Mouse (Mus musculus) MN1 (cell line): ENCODE measurements around the gene Igdcc4.
A peak's percentile ranks its signal among the peaks of the same experiment; 100 is the strongest.
"Not testable (repeated sequence)": the region's sequence is repeated elsewhere in the genome, so short reads cannot be mapped to it uniquely, and the experiment has no call there.

Experiments used
- DNase-seq: peaks from one replicate; pipeline ENCODE4 v3.0.0-alpha.2; 2016; ENCODE audit warnings: low spot score

Gene Igdcc4

DNA sequence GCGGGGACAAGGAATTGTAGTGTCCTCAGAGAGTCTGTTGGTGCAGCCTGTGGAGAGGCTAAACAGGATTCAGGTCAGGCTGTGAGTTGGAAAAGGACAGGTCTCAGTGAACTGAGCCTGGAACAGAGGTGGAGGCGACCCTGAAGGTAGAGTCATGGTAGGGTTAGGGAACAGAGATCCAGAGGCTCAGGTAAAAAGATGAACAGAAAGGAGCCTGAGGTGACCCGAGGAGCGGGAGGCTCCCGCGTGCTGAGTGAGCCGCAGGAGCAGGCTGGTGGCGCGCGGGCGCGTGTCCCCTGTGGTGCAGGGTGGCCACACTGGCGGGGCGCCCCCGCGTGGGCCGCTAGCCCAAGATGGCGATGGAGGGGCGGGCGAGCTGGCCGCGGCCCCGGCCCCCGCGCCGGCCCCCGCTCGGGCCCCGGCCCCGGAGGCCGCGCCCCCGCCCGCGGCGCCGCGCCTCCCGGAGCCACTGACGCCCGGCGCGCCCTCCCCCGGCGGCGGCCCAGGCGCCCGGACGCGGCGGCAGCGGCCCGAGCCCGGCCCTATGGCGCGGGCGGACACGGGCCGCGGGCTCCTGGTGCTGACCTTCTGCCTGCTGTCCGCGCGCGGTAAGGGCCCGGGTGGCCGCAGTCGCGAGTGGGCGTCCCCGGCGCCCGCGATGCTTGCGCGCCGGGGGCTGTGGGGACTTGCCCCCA lies at the start of gene Igdcc4:
Gene Igdcc4 (plus strand): TSS at position 496 of the 695 bp plus-strand sequence.
- DNase-seq = peak; percentile 60

- DNase-seq = no peak
Measured at GRCm38 (mm10) chr9:65064251-65064650, 37.0 kb upstream of the Igdcc4 start.

GRCm38 (mm10) chr9:65070587-65070986 lies 30.7 kb upstream of the Igdcc4 start:
- DNase-seq = no peak

DNA sequence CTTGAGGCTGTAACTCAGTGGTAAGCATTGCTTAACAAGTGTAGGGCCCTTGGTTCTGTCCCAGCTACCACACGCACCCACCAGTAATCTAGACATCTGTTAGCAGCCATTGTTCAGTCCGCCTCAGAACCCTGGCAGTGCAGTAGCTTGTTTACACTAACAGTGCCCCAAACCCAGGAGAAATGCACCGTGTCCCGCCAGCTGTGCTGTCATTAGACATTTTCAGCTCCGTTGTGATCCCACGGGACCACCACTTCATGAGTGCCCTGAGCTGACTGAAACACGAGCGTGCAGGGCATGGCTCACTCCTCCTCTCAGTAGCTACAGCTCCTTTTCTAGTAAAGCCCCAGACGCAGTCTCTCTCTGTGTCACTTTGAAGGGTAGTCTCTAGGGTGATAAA lies 27.7 kb upstream of the Igdcc4 start:
- DNase-seq = no peak

DNA sequence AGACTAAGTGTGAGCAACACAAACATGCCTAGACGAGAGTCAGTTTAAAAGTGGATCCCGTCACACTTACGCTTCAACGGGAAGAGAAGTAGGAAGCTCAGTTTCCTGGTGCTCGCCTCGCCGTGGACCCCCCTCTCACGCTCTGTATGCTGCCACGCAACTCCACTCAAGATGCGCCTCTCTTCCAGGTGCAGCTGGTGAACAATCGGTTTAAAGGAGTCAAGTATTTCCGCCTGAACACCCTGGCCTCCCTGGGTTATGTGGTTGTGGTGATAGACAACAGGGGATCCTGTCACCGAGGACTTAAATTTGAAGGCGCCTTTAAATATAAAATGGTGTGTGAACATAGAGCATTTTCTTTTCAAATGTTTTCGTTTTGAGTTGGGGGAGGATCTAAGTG lies 27.0 kb upstream of the Igdcc4 start:
- DNase-seq = no peak

GRCm38 (mm10) chr9:65074855-65075493 lies 26.3 kb upstream of the Igdcc4 start:
- no peak for DNase-seq

GRCm38 (mm10) chr9:65077536-65077935 lies 23.8 kb upstream of the Igdcc4 start:
- DNase-seq = no peak

DNA sequence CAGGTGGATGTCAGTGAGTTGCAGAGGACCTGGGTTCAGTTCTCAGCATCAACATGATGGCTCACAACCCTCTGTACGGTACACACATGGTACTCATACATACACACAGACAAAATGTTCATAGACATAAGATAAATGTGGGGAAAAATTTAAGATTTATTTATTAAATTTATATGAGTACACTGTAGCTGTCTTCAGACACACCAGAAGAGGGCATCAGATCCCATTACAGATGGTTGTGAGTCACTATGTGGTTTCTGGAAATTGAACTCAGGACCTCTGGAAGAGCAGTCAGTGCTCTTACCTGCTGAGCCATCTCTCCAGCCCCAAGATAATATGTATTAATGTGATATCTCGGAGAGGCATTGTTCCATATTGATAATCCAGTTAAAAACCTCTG lies 21.1 kb upstream of the Igdcc4 start:
- not testable (repeated sequence) for DNase-seq

GRCm38 (mm10) chr9:65083075-65083765 lies 18.1 kb upstream of the Igdcc4 start:
- no peak for DNase-seq

DNA sequence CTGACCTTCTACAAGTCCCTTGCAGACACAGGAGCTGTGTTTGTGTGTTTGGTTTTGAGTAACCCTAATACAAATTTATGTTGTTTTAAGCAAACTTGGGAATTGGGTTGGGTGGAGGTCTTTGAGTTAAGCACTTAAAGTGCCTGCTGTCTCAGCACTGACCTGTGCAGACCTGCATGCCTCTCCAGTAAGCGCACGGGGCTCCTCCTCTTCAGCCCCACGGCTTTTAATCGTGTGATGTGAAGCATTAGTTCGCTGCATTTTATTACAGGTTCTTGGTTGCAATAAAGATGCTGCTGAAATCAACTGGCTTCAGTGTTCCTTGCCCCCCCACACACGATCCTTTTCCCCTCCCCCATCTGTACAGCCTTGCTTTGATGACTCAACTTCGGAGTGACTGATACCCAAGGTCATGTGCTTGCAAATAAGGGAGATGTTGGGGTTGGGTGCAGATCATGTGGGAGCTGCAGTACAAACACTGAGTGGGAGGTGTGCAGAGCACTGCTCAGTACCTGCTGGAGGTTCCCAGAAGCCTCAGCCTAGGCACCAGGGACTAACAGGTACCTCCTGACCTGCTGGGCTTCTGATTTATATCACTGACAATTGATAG lies 17.0 kb upstream of the Igdcc4 start:
- no peak for DNase-seq

DNA sequence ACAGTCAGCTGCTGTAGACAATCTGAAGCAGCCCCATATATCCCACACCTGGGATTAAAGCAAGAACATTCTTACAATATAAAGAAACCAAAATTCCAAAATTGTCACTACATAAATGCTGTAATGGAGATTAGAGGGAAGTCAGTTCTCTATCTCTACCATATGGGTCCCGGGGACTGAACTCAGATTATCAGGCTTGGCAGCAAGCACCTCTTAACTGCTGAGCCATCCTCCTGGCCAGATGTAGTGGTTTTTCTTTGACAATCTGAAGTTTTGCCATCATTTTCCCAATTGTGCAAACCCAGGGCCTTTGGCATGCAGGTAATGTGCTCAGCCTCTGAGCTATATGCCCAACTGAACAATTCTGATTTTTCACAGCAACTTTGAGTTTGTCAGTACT lies 16.0 kb upstream of the Igdcc4 start:
- no peak for DNase-seq

DNA sequence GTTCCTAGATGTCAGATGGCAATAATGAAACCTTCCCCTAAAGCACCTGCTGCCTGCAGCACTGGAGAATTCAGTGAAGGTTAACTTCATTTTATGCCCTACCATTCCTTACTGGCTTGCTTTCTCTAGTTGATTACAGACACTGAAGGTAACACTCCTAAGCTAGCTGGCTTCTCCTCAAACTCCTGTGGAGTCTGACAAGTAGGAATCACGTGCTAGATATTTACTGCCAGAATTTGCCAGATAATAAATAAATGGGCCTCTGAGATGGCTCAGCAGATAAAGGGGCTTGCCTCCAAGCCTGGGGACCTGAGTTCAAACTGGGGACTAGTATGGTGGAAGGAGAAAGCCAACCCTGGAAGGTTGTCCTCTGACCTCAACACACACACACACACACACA lies 14.5 kb upstream of the Igdcc4 start:
- no peak for DNase-seq

- DNase-seq = peak; percentile 33
Measured at GRCm38 (mm10) chr9:65087490-65087889, 13.8 kb upstream of the Igdcc4 start.

- peak; percentile 68 for DNase-seq
Measured at GRCm38 (mm10) chr9:65094237-65094636, 7.0 kb upstream of the Igdcc4 start.

- DNase-seq = peak; percentile 34
Measured at GRCm38 (mm10) chr9:65101686-65102376, 545 bp downstream of the Igdcc4 start.

DNA sequence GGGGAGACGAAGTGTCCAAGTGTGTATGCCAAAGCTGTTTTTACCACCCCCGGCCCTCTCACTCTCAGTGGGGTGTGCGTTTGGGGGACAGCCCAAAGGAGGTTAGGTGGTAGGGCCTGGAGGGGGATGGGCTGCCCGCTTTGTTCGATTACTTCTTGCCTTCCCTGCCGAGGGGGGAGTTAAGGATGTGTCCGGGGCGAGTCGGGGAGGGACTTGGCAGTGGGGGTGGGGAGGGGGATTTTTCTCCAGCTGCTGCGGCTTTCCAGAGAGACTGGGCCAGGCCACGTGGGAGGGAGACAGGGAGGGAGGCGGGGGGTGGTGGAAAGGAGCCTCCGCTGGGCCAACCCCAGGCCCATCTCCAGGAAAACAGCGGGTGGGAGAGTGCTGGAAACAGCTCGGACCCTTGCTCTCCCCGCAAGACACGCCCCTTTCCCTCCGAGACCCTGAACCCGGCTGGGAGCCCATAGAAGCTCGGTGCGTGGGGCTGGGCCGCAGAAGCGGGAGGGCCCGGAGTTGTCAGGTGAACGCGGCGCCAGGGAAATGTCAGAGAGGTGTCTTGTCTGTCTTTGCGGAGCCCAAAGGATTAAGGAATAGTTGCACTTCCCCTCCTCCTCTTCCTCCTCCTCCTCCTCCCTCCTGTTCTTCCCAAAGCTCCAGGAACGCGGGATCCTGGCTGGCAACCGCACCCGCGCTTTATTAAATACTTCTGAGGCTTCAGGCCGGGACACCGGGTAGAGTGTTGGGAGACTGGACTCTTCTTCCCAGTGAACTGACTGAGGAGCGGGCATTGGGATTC lies 1.3 kb downstream of the Igdcc4 start:
- peak; percentile 24 for DNase-seq

DNA sequence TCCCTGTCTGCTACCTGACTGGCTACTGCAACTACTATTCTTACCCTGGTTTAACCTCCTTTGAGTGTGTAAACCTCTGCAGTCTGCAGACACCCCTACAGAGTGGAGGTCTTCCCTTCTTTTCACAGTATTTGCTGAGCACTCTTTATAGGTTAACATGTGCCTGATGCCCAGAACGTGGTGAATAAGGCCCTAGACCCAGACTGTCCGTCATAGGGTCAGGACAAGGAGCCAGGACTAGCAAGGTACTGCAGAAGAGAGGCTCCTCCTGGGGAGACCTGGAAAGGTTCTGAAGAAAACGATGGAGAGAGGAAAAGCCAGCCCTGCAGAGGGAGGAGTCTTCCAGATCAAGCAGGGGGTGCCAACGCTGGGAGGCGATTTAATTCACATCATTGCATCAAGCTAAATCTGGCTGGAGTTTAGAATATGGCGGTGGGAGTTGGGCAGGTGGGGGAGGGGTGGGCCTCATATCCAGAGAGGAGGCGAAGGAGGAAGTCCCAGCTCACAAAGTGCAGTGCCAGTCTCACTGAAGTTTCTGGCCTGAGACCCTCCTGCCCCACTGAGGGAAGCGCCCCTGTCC lies 2.0 kb downstream of the Igdcc4 start:
- no peak for DNase-seq

- DNase-seq = no peak
Measured at GRCm38 (mm10) chr9:65106821-65107220, 5.5 kb downstream of the Igdcc4 start.

DNA sequence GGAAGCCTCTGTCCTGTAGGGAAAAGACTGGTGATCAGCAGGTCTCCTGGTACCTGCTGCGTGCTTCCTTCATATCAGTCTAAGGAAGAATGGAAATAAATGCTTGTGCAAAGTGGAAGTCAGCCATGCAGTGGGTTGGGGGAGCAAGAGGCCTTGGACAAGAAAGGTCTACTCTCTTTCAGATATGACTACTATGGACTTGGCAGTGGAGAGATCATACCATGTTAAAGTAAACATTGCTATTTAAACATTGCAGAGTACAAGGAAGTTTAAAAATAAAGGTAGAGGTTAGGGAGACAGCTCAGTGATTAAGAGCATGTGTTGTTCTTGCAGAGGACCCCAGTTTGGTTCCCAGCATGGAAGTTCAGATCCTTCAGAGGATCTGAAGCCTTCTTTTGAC lies 6.6 kb downstream of the Igdcc4 start:
- no peak for DNase-seq

GRCm38 (mm10) chr9:65109132-65110072 lies 8.1 kb downstream of the Igdcc4 start:
- no peak for DNase-seq
